Mouse (Mus musculus) forebrain, embryonic 13.5 days (tissue): ENCODE measurements at regions not wholly inside any gene's neighbourhood (a gene's known extent, or its start where the extent isn't known, plus 50 kb on each side); places are given as distances from the start of the nearest gene placed in this dataset.
A peak's percentile ranks its signal among the peaks of the same experiment; 100 is the strongest.

Source experiments
- ATAC-seq: fragments of 200-750 bp; cut with Nextera tagmentation; 2 replicates; pipeline ENCODE4 v1.8.0; 2017
- H3K27ac ChIP-seq: fragments of 300-500 bp; sonication (generic); 2 replicates; pipeline ENCODE4 v1.5.1; 2015; ENCODE audit warnings: inconsistent platforms, mild to moderate bottlenecking, moderate library complexity
- H3K27me3 ChIP-seq: fragments of 300-500 bp; sonication (generic); 2 replicates; pipeline ENCODE4 v1.6.1; 2015; ENCODE audit warnings: mild to moderate bottlenecking, inconsistent platforms
- H3K36me3 ChIP-seq: fragments of 300-500 bp; sonication (generic); 2 replicates; pipeline ENCODE4 v1.6.1; 2015; ENCODE audit warnings: mild to moderate bottlenecking, inconsistent platforms; ENCODE audit not compliant: poor library complexity, severe bottlenecking
- H3K4me1 ChIP-seq: fragments of 300-500 bp; sonication (generic); 2 replicates; pipeline ENCODE4 v1.6.1; 2015; ENCODE audit warnings: inconsistent platforms
- H3K4me2 ChIP-seq: fragments of 300-500 bp; sonication (generic); 2 replicates; pipeline ENCODE4 v1.6.1; 2015; ENCODE audit warnings: inconsistent platforms, mild to moderate bottlenecking, moderate library complexity
- H3K4me3 ChIP-seq: fragments of 300-500 bp; sonication (generic); 2 replicates; pipeline ENCODE4 v1.5.1; 2015; ENCODE audit warnings: mild to moderate bottlenecking, inconsistent platforms
- H3K9ac ChIP-seq: fragments of 300-500 bp; sonication (generic); 2 replicates; pipeline ENCODE4 v1.6.1; 2015; ENCODE audit warnings: mild to moderate bottlenecking, inconsistent platforms
- H3K9me3 ChIP-seq: fragments of 300-500 bp; sonication (generic); replicated peaks from 2 replicates; pipeline ENCODE4 v1.6.1; 2016; ENCODE audit warnings: inconsistent platforms
- WGBS: fragments of 180-500 bp; shearing (Covaris S2); methylation state at CpG from one replicate; pipeline ENCODE4 v1.1.7; 2015; 5-methylcytosine and 5-hydroxymethylcytosine counted together

- Histone ChIP-seq H3K36me3 (no peaks in the 10 kb centered on the region), H3K9ac (no peak overlapping the region), H3K27ac (no peak overlapping the region), H3K4me1 (no peaks in the 10 kb centered on the region), H3K4me3 (no peak overlapping the region), H3K27me3 (no peaks in the 10 kb centered on the region), H3K4me2 (no peak overlapping the region), H3K9me3 (no peaks in the 10 kb centered on the region)
- ATAC-seq = no peak
- 86% methylated on average over 10 of the region's 10 CpGs for WGBS
Measured at GRCm38 (mm10) chr9:68162813-68163570, 322.8 kb downstream of the Vps13c start.

GRCm38 (mm10) chr9:68166556-68166955, 326.4 kb downstream of the Vps13c start:
- Histone ChIP-seq H3K36me3 (no peaks in the 10 kb centered on the region), H3K27ac (no peak overlapping the region), H3K4me2 (no peak overlapping the region), H3K4me1 (no peaks in the 10 kb centered on the region), H3K4me3 (no peak overlapping the region), H3K27me3 (no peaks in the 10 kb centered on the region), H3K9me3 (no peaks in the 10 kb centered on the region), H3K9ac (no peak overlapping the region)
- WGBS = 62% methylated on average over 4 of the region's 4 CpGs
- no peak for ATAC-seq

GRCm38 (mm10) chr9:68188921-68189320, 348.7 kb downstream of the Vps13c start:
- H3K4me1 ChIP-seq = no peaks in the 10 kb centered on the region
- H3K27ac ChIP-seq = no peak overlapping the region
- no peaks in the 10 kb centered on the region for H3K36me3 ChIP-seq
- H3K9me3 ChIP-seq = no peaks in the 10 kb centered on the region
- no peak overlapping the region for H3K4me2 ChIP-seq
- H3K27me3 ChIP-seq = no peaks in the 10 kb centered on the region
- ATAC-seq = no peak
- H3K9ac ChIP-seq = no peak overlapping the region
- H3K4me3 ChIP-seq = no peak overlapping the region

- Histone ChIP-seq H3K9me3 (no peaks in the 10 kb centered on the region), H3K27ac (no peak overlapping the region), H3K4me1 (no peaks in the 10 kb centered on the region), H3K27me3 (no peaks in the 10 kb centered on the region), H3K4me3 (no peak overlapping the region), H3K9ac (no peak overlapping the region), H3K36me3 (no peaks in the 10 kb centered on the region), H3K4me2 (no peak overlapping the region)
- ATAC-seq = no peak
- 80% methylated on average over 4 of the region's 4 CpGs for WGBS
Measured at GRCm38 (mm10) chr9:68199831-68200230, 359.6 kb downstream of the Vps13c start.

GRCm38 (mm10) chr9:68201031-68201430, 360.8 kb downstream of the Vps13c start:
- Histone ChIP-seq H3K4me3 (no peak overlapping the region), H3K4me1 (no peaks in the 10 kb centered on the region), H3K9ac (no peak overlapping the region), H3K4me2 (no peak overlapping the region), H3K9me3 (no peaks in the 10 kb centered on the region), H3K27me3 (no peaks in the 10 kb centered on the region), H3K27ac (no peak overlapping the region), H3K36me3 (no peaks in the 10 kb centered on the region)
- no peak for ATAC-seq
- 6% methylated on average over 5 of the region's 5 CpGs for WGBS

GRCm38 (mm10) chr9:68225694-68226093, 385.5 kb downstream of the Vps13c start:
- Histone ChIP-seq H3K4me1 (no peaks in the 10 kb centered on the region), H3K9ac (no peak overlapping the region), H3K27me3 (no peaks in the 10 kb centered on the region), H3K27ac (no peak overlapping the region), H3K9me3 (no peaks in the 10 kb centered on the region), H3K36me3 (no peaks in the 10 kb centered on the region), H3K4me3 (no peak overlapping the region), H3K4me2 (no peak overlapping the region)
- no peak for ATAC-seq
- 89% methylated on average over 6 of the region's 6 CpGs for WGBS

- Histone ChIP-seq H3K36me3 (no peaks in the 10 kb centered on the region), H3K4me3 (no peak overlapping the region), H3K9me3 (no peaks in the 10 kb centered on the region), H3K4me1 (no peaks in the 10 kb centered on the region; the same call in 1 of the 2 replicates), H3K27me3 (no peaks in the 10 kb centered on the region), H3K4me2 (no peak overlapping the region), H3K27ac (no peak overlapping the region), H3K9ac (no peak overlapping the region)
- ATAC-seq = no peak
- 91% methylated on average over 3 of the region's 3 CpGs for WGBS
Measured at GRCm38 (mm10) chr9:68231131-68231530, 390.9 kb downstream of the Vps13c start.

- no peaks in the 10 kb centered on the region; the same call in 1 of the 2 replicates for H3K4me1 ChIP-seq
- no peaks in the 10 kb centered on the region for H3K27me3 ChIP-seq
- H3K27ac ChIP-seq = no peak overlapping the region
- no peaks in the 10 kb centered on the region for H3K9me3 ChIP-seq
- no peak for ATAC-seq
- no peak overlapping the region for H3K4me3 ChIP-seq
- 51% methylated on average over 12 of the region's 12 CpGs for WGBS
- no peaks in the 10 kb centered on the region for H3K36me3 ChIP-seq
- no peak overlapping the region for H3K9ac ChIP-seq
- H3K4me2 ChIP-seq = no peak overlapping the region
Measured at GRCm38 (mm10) chr9:68234979-68235649, 394.9 kb downstream of the Vps13c start.

- H3K36me3 ChIP-seq = no peaks in the 10 kb centered on the region
- H3K9me3 ChIP-seq = no peaks in the 10 kb centered on the region
- H3K4me2 ChIP-seq = no peak overlapping the region
- no peak for ATAC-seq
- no peak overlapping the region for H3K9ac ChIP-seq
- no peak overlapping the region for H3K4me3 ChIP-seq
- H3K27me3 ChIP-seq = no peaks in the 10 kb centered on the region
- no peak overlapping the region for H3K27ac ChIP-seq
- no peaks in the 10 kb centered on the region; the same call in 1 of the 2 replicates for H3K4me1 ChIP-seq
Measured at GRCm38 (mm10) chr9:68239121-68239520, 398.9 kb downstream of the Vps13c start.

GRCm38 (mm10) chr9:68239551-68239950, 399.4 kb downstream of the Vps13c start:
- Histone ChIP-seq H3K4me2 (no peak overlapping the region), H3K4me1 (no peaks in the 10 kb centered on the region; the same call in 1 of the 2 replicates), H3K36me3 (no peaks in the 10 kb centered on the region), H3K4me3 (no peak overlapping the region), H3K27ac (no peak overlapping the region), H3K9me3 (no peaks in the 10 kb centered on the region), H3K27me3 (no peaks in the 10 kb centered on the region), H3K9ac (no peak overlapping the region)
- 0 out of 2 replicates have a peak, but pooled peaks have one; percentile 30 for ATAC-seq
- 69% methylated on average over 5 of the region's 5 CpGs for WGBS

- no peaks in the 10 kb centered on the region for H3K9me3 ChIP-seq
- H3K4me1 ChIP-seq = no peaks in the 10 kb centered on the region
- no peak overlapping the region for H3K4me3 ChIP-seq
- H3K27me3 ChIP-seq = no peaks in the 10 kb centered on the region
- H3K9ac ChIP-seq = no peak overlapping the region
- no peak overlapping the region for H3K4me2 ChIP-seq
- 90% methylated on average over 16 of the region's 16 CpGs for WGBS
- no peaks in the 10 kb centered on the region for H3K36me3 ChIP-seq
- no peak overlapping the region for H3K27ac ChIP-seq
- ATAC-seq = no peak
Measured at GRCm38 (mm10) chr9:68250011-68250410, 403.6 kb upstream of the Rora start.

- no peak for ATAC-seq
- H3K4me2 ChIP-seq = no peak overlapping the region
- no peaks in the 10 kb centered on the region for H3K4me1 ChIP-seq
- H3K9me3 ChIP-seq = no peaks in the 10 kb centered on the region; the same call in 1 of the 2 replicates
- no peak overlapping the region for H3K27ac ChIP-seq
- no peak overlapping the region for H3K9ac ChIP-seq
- WGBS = 56% methylated on average over 3 of the region's 3 CpGs
- no peaks in the 10 kb centered on the region for H3K27me3 ChIP-seq
- H3K4me3 ChIP-seq = no peak overlapping the region
- no peaks in the 10 kb centered on the region for H3K36me3 ChIP-seq
Measured at GRCm38 (mm10) chr9:68254218-68254617, 399.4 kb upstream of the Rora start.
